Mouse (Mus musculus) embryonic facial prominence, embryonic 11.5 days (tissue): ENCODE data around the gene Zfp114. TPM values are rescaled to one million over a fixed set of nuclear protein-coding genes. Genes with fewer than 3 reads are reported as not detected.

Experiments used
- ATAC-seq: fragments of 200-750 bp; cut with Nextera tagmentation; replicated peaks from 2 replicates; pipeline ENCODE4 v1.8.0; 2017; ENCODE audit warnings: low read depth; ENCODE audit not compliant: insufficient number of reproducible peaks, low FRiP score, low TSS enrichment
- DNase-seq: peaks from one replicate; pipeline ENCODE4 v3.0.0-alpha.2; 2015; ENCODE audit warnings: low spot score
- H3K27ac ChIP-seq: fragments of 300-500 bp; sonication (generic); replicated peaks from 2 replicates; pipeline ENCODE4 v1.5.1; 2014; ENCODE audit warnings: mild to moderate bottlenecking, low read depth, low read length, control low read depth
- H3K27me3 ChIP-seq: fragments of 300-500 bp; sonication (generic); 2 replicates; pipeline ENCODE4 v1.6.1; 2014; ENCODE audit warnings: mild to moderate bottlenecking, low read length, moderate library complexity, mixed read lengths; ENCODE audit not compliant: control insufficient read depth, insufficient read depth
- H3K36me3 ChIP-seq: fragments of 300-500 bp; sonication (generic); replicated peaks from 2 replicates; pipeline ENCODE4 v1.6.1; 2014; ENCODE audit warnings: low read depth, mild to moderate bottlenecking, low read length, moderate library complexity, mixed read lengths; ENCODE audit not compliant: control insufficient read depth, insufficient read depth
- H3K4me1 ChIP-seq: fragments of 300-500 bp; sonication (generic); 2 replicates; pipeline ENCODE4 v1.6.1; 2014; ENCODE audit warnings: low read length, mixed read lengths; ENCODE audit not compliant: control insufficient read depth, insufficient read depth
- H3K4me2 ChIP-seq: fragments of 300-500 bp; sonication (generic); 2 replicates; pipeline ENCODE4 v1.6.1; 2014; ENCODE audit warnings: low read depth, mild to moderate bottlenecking, control low read depth, low read length, moderate library complexity
- H3K4me3 ChIP-seq: fragments of 300-500 bp; sonication (generic); 2 replicates; pipeline ENCODE4 v1.5.1; 2014; ENCODE audit warnings: low read depth, low read length, control low read depth
- H3K9ac ChIP-seq: fragments of 300-500 bp; sonication (generic); replicated peaks from 2 replicates; pipeline ENCODE4 v1.6.1; 2014; ENCODE audit warnings: mild to moderate bottlenecking, control low read depth, low read length
- H3K9me3 ChIP-seq: fragments of 300-500 bp; sonication (generic); replicated peaks from 2 replicates; pipeline ENCODE4 v1.6.1; 2016; ENCODE audit warnings: mild to moderate bottlenecking, low read length, inconsistent platforms, mixed read lengths; ENCODE audit not compliant: control insufficient read depth
- WGBS: fragments of 180-500 bp; shearing (Covaris S2); extraction: QIAGEN DNeasy Blood & Tissue Kit; methylation state at CpG from one replicate; pipeline ENCODE4 v1.1.7; 2014; 5-methylcytosine and 5-hydroxymethylcytosine counted together
- polyA plus RNA-seq: library from polyadenylated mRNA; unstranded; fragments of >200 nt; fragmentation: Nextera tagmentation; extraction: Ambion mirVana; gene quantifications from 2 replicates; pipeline ENCODE4 v1.2.1, GENCODE M21; 2014

The Zfp114 gene
- polyA plus RNA-seq, 1 experiment from 2014 or later: 3.7 TPM

GRCm38 (mm10) chr7:24210296-24210695 is 35.4 kb downstream of the Zfp114 start:
- Histone ChIP-seq H3K4me2 (no peak overlapping the region), H3K9me3 (no peaks in the 10 kb centered on the region), H3K27me3 (no peaks in the 10 kb centered on the region), H3K36me3 (no peaks in the 10 kb centered on the region; the same call in 1 of the 2 replicates), H3K9ac (no peak overlapping the region), H3K4me3 (no peak overlapping the region), H3K4me1 (no peaks in the 10 kb centered on the region), H3K27ac (no peak overlapping the region)
- DNase-seq (no peak), ATAC-seq (no peak)
- 78% methylated on average over 2 of the region's 2 CpGs for WGBS

- WGBS: 81% methylated on average over 5 of the region's 5 CpGs
- no peak for ATAC-seq
These were observed 36.5 kb downstream of the Zfp114 start, which contains the start of gene Zfp111 for GRCm38 (mm10) chr7:24211343-24211742. TSS of gene Zfp111 (minus strand) at chr7:24211443.

More at GRCm38 (mm10) chr7:24211343-24211742, 36.5 kb downstream of the Zfp114 start, which contains the start of gene Zfp111:
- Histone ChIP-seq H3K27ac (no peak within 1 kb of the TSS), H3K27me3 (no peaks in the 10 kb centered on the region), H3K9ac (no peak within 1 kb of the TSS), H3K9me3 (no peaks in the 10 kb centered on the region), H3K4me3 (no peak within 1 kb of the TSS), H3K36me3 (no peaks in the 10 kb centered on the region), H3K4me2 (no peak within 1 kb of the TSS), H3K4me1 (no peaks in the 10 kb centered on the region)
- DNase-seq: no peak

Other genes with a start within 250 kb of the Zfp114 start
- not detected in 2 replicates for gene Vmn1r179, start 248.1 kb upstream of the Zfp114 start, polyA plus RNA-seq
- not detected in 2 replicates for gene Vmn1r180, start 224.4 kb upstream of the Zfp114 start, polyA plus RNA-seq
- gene Vmn1r181, start 200.4 kb upstream of the Zfp114 start, polyA plus RNA-seq: not detected in 2 replicates
- gene V1rd19, start 173.4 kb upstream of the Zfp114 start, polyA plus RNA-seq: not detected in 2 replicates
- not detected in 2 replicates for gene Vmn1r183, start 121.8 kb upstream of the Zfp114 start, polyA plus RNA-seq
- gene Zfp180, start 93.1 kb upstream of the Zfp114 start, polyA plus RNA-seq: 32.5 and 32.7 TPM in 2 replicates
- 4.3 and 4.4 TPM in 2 replicates for gene Zfp112, start 62.7 kb upstream of the Zfp114 start, polyA plus RNA-seq
- gene Zfp235, start 40.9 kb upstream of the Zfp114 start, polyA plus RNA-seq: 16.7 and 17.3 TPM in 2 replicates
- gene Zfp111, start 36.4 kb downstream of the Zfp114 start, polyA plus RNA-seq: 12.2 and 13.8 TPM in 2 replicates
- 5.1 and 5.7 TPM in 2 replicates for gene Zfp109, start 62.5 kb downstream of the Zfp114 start, polyA plus RNA-seq
- 3.8 and 4.0 TPM in 2 replicates for gene Zfp108, start 79.7 kb downstream of the Zfp114 start, polyA plus RNA-seq
- 9.8 and 11.7 TPM in 2 replicates for gene Zfp93, start 95.4 kb downstream of the Zfp114 start, polyA plus RNA-seq
- 48.0 and 58.8 TPM in 2 replicates for gene Zfp61, start 126.2 kb downstream of the Zfp114 start, polyA plus RNA-seq
- gene Zfp94, start 141.6 kb downstream of the Zfp114 start, polyA plus RNA-seq: 10.7 and 15.2 TPM in 2 replicates
- gene Tescl, start 158.9 kb downstream of the Zfp114 start, polyA plus RNA-seq: not detected in 2 replicates
- not detected in 2 replicates for gene Lypd5, start 174.1 kb downstream of the Zfp114 start, polyA plus RNA-seq
- 2.2 and 2.3 TPM in 2 replicates for gene Kcnn4, start 195.2 kb downstream of the Zfp114 start, polyA plus RNA-seq
- gene Smg9, start 224.6 kb downstream of the Zfp114 start, polyA plus RNA-seq: 13.8 and 18.6 TPM in 2 replicates